Mouse (Mus musculus) left cerebral cortex, postnatal 4 days (tissue): ENCODE data around the gene Zscan20. TPM values are rescaled to one million over a fixed set of nuclear protein-coding genes. Genes with fewer than 3 reads are reported as not detected.
A peak's percentile ranks its signal among the peaks of the same experiment; 100 is the strongest.

ENCODE experiments used
- DNase-seq: peaks from one replicate; pipeline ENCODE4 v3.0.0-alpha.2; 2022
- intact Hi-C: fragments of 180-260 bp; cut with DNase I; formaldehyde crosslinking; loops from one replicate; pipeline ENCODE4 v1.15.1; 2025
- total RNA-seq, 2 experiments: library from RNA; stranded (reverse); gene quantifications; 2 replicates each; pipeline ENCODE4 v1.2.3; 2021

Gene Zscan20
- 1 to 10 TPM; 7.5 to 9.5 TPM for total RNA-seq

GRCm38 (mm10) chr4:128609925-128610402 lies at the start of gene Zscan20:
Gene Zscan20, minus strand, starts transcription at chr4:128610098.
- DNase-seq, result peak; percentile 98
- intact Hi-C loops, result loop anchor here (5.0 kb wide), 2 partner anchors 97 to 162 kb away; no protein-coding TSS in a partner anchor

- DNase-seq, result no peak
- intact Hi-C loops, result no loop called here
Measured at GRCm38 (mm10) chr4:128655446-128655845, 45.5 kb upstream of the Zscan20 start.

DNA sequence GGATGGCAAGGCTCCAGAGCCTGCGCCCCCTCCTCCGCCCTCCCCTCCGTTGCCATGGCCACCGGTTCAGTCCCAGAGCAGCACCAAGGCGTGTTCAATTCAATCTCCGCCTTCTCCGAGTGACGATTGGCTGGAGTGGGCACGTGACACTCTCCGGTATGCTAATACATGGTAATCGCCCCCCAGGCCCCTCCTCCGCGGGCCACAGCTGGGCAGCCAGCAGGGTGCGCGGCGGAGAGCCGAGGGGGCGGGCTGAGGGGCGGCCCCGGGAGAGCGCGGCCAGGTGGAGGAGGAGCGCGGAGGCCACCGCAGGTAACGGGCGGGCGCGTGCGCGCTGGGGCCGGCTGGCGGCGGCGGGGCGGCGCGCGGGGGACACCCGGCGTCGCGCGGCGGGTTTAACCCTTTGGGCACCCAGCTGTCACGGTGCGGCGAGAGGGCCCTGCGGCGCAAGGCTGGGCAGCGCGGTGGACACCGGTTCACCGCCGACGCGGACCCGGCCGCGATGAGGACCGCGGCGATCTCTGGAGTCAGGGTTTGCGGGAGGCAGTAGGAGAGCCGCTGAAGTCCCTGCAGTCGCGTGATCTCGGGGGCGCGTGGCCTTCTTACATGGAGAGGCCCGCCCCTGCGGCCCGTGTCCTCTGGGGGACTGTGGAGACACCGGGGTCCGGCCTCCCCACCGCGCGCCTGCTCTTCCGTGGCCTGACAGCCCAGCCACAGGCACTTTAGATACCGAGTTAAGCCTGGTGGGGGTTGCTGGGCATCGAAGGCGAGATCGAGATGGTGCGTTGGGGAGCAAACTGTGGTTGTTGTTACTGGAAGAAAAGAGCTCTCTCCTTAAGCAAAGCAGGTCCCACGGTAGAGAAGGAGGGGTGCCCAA lies 44.8 kb upstream of the Zscan20 start, which contains the start of gene Phc2:
Gene Phc2, plus strand, starts transcription at position 198 of the 877 bp plus-strand sequence.
- DNase-seq, result peak; percentile 96
- intact Hi-C loops, result no loop called here

DNA sequence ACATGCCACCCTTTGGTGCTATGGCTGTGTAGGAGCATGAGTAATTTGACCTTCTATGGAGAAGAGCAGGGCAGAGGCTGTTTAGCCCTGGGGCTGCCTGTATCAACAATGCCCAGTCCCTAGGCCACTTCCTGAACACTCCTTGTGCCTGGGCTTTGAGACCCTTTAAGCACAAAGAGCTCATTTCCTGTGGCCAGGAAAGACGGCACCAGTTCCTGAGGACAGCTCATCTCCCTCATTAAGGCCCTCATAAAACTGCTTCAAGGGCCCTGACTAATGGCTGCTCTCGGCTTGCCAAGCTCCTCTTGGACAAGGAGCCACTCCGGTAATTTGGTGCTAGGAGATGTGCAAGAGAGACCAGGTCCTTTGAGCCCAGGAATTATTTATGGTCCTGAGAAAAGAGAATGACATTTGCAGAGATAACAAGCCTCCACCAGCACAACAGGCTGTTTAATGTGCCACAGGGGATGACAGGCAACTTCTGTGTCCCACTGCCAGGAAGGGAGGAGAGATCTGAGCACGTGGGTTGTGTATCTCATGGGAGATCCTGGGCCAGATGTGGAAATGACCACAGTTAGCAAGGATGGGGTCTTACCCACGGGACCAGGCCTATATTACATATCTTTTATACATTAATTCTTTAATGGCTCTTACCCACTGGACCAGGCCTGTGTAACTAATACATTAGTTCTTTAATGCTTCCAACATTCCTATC lies 42.8 kb upstream of the Zscan20 start:
- DNase-seq, result no peak
- intact Hi-C loops, result no loop called here

DNA sequence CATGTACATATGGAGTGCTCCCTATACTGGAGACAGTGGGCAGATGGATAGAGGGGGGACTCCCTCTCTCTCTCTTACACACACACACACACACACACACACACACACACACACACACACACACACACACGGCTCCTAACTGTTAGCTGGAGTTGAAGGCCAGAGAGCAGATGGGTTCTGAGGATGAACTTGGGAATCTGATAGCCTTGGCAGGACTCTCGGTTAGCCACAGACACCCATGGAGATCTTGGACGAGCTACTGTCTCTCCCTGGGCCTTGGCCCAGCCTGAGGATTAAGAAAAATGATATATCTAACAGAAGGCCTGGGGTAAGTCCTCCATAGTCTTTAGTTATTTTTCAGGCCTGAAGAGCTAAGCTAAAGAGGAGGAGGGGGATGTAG lies 41.6 kb upstream of the Zscan20 start:
- peak; percentile 81 for DNase-seq
- intact Hi-C loops, result no loop called here

- DNase-seq, result no peak
Measured at GRCm38 (mm10) chr4:128648567-128649255, 38.8 kb upstream of the Zscan20 start.

GRCm38 (mm10) chr4:128646762-128647161 lies 36.9 kb upstream of the Zscan20 start:
- no peak for DNase-seq
- intact Hi-C loops, result no loop called here

More at GRCm38 (mm10) chr4:128648567-128649255, 38.8 kb upstream of the Zscan20 start:
- intact Hi-C loops, result no loop called here

GRCm38 (mm10) chr4:128645896-128646295 lies 36.0 kb upstream of the Zscan20 start:
- intact Hi-C loops, result no loop called here
- no peak for DNase-seq

- intact Hi-C loops, result no loop called here
- no peak for DNase-seq
Measured at GRCm38 (mm10) chr4:128641766-128642717, 32.1 kb upstream of the Zscan20 start.

DNA sequence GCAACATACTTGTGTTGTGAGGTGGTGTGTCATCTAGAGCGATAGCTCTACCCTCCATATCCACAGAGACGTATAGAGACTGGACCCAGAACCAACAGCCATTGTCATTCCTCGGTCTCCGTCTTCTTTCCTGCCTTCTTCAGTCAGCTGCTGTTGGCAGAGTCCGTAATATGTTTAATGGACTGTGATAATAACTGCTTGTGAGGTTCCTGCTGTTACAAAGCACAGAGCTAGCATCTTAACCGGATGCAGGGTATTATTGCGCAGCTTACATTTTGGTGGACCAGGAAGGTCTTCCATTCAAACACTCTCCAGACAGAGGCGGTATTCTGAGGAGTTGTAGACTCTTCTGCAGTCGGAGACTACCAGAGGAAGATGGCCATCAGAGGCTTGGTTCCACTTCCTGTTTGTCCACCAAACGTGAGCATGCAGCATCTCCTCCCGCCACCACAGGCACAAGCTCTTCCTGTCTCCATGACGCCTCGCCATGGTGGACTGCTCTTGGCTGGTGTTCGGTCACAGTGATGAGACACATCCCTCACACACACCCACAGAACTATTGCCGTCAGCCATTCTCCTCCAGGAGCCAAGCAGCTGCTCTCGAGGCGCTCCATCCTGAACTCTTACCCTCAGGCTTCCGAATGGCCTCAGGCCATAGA lies 28.5 kb upstream of the Zscan20 start:
- intact Hi-C loops, result loop anchor here (10.0 kb wide), 1 partner anchor 226 kb away; no protein-coding TSS in a partner anchor
- DNase-seq, result no peak

DNA sequence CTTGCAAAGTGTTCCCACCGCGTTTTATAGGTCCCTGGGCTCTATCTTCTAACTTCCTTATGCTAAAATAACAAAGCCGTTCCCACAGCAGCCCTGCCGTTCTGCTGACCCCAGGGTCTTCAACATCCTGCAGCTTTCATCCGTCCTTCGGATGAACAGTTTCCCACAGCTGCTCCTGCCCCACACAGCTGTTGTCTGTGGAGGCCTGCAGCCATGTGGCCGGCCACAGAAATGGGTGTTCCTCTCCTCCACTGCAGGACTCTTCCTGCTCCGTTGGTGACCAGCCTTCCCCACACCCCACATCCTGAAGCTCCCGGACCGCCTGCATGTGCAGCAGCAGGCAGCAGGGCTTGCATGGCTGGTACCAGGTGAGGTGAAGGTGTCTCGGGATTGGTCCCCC lies 27.4 kb upstream of the Zscan20 start:
- no peak for DNase-seq
- intact Hi-C loops, result loop anchor here (10.0 kb wide), 1 partner anchor 228 kb away; no protein-coding TSS in a partner anchor

- intact Hi-C loops, result loop anchor here (10.0 kb wide), 1 partner anchor 229 kb away; no protein-coding TSS in a partner anchor
- no peak for DNase-seq
Measured at GRCm38 (mm10) chr4:128635894-128636585, 26.1 kb upstream of the Zscan20 start.

GRCm38 (mm10) chr4:128635451-128635850 lies 25.6 kb upstream of the Zscan20 start:
- intact Hi-C loops, result loop anchor here (10.0 kb wide), 1 partner anchor 229 kb away; no protein-coding TSS in a partner anchor
- DNase-seq, result no peak

DNA sequence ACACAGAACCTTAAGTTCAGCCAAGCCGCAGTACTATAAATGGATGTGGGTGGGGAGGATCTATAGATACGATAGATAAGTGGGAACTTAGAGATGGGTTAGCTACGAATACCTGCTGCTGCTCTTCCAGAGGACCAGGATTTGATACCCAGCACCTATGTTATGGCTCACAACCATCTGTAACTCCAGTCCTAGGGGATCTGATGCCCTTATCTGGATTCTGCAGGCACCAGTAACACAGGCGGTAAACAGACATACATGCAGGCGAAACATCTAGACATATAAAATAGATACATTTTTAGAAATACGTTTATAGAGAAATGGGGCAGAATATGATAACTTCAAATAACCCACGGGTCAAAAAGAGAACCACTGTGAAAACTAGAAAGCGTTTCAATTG lies 11.2 kb upstream of the Zscan20 start:
- intact Hi-C loops, result no loop called here

GRCm38 (mm10) chr4:128620572-128620971 lies 10.7 kb upstream of the Zscan20 start:
- intact Hi-C loops, result no loop called here
- no peak for DNase-seq

More for the DNA sequence above, 11.2 kb upstream of the Zscan20 start:
- no peak for DNase-seq

- intact Hi-C loops, result no loop called here
- no peak for DNase-seq
Measured at GRCm38 (mm10) chr4:128618963-128619362, 9.1 kb upstream of the Zscan20 start.

DNA sequence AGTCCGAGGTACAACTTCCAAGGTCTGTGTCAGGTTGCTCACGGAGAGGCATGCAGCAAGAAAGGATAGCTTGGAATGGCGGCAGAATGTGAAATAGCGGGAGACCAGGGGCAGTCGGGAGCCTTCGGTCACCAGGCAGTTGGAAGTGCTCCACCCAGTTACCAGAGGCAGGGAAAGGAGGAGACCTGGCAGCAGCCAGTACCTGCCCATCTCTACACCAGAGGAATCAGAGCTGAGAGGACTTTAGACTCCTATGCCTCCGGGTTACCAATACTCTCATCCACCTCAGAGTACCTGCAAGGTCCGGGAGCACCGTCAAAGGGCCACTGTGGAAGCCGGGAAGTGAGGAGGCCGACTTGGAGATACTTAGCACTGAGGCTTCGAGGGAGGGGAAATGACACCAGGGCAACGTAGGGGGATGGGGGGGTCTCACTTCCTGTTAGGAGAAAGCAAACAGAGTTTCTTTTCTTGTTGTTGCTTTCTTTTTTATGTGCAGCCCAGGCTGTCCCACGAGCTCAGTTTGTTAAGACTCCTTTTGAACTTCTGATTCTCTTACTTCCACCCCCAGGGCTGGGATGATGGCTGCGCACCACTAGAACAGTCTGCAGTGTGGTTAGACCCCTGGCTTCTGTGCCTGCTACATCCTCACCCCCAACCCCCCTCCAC lies 8.5 kb upstream of the Zscan20 start, which contains the start of gene Tlr12:
Gene Tlr12, minus strand, starts transcription at position 374 of the 666 bp plus-strand sequence.
- intact Hi-C loops, result no loop called here
- DNase-seq, result no peak
